Mouse (Mus musculus): ENCODE data around the gene Vmn2r90.
"Not testable (repeated sequence)": the region's sequence is repeated elsewhere in the genome, so short reads cannot be mapped to it uniquely, and the experiment has no call there.

Vmn2r90 gene

GRCm38 (mm10) chr17:17703447-17703846, at the start of gene Vmn2r90:
Gene Vmn2r90, plus strand, starts transcription at chr17:17703747.
- DNase-seq (ENCODE audit: low read depth, low spot score) = no peak

DNA sequence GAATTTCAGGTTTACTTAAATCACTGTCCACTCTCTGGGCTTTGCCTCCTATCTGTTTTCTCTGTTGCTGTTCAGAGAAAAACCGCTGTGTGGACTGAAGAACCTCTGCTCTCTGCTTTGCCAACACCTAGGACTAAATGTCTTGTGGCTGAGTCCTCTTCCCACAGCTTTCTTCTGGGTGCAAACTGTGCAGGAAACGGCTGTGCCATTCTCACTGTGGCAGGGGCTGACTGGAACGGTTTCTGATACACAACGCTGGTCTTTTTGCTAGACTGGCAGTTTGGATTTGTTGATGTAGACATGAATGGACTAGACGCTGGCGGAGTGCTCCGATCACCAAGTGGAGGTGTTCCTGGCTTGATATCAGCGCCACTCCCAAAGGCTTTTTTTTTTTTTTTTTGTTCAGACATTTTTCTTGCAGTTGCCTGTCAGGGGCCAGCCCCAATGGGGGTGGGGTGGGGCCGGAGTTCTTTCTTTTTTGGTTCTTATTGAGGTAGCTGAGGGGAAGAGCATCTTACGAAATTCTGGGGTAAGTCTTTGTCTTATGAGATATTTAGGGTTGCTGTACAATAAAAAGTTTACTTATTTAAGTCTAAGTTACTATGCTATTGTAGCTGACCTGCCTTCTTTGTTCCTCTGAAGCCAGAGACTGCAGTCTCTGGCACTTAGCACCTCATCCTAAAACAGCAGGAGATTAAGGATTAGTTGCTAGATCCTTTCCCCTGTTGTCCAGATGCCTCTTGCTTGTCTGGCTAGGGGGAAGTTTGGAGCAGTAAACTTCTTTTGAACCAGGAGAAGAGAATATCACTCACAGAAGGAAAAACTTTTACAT, 48.3 kb upstream of the Vmn2r90 start:
- no peak for DNase-seq (ENCODE audit: low read depth, low spot score)

GRCm38 (mm10) chr17:17655829-17656176, 47.7 kb upstream of the Vmn2r90 start:
- DNase-seq (ENCODE audit: low read depth, low spot score) = no peak

DNA sequence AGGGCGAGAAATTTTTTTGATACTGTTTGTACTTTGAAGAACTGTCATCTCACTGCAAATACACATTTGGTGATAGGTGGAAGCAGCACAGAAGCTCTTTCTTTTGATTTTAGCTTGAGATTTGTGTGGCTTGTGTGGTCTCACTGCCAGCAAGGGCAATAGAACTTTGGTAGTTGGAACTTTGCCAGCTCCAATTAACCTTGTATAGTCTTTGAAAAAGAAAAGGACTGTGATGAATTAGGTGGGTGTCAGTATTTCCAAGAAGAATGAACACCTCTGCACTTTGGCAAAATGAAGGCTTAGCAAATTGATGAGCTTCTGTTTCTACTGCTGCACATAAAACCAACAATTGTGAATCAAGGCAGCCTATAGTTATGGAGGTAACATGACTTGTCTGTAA, 24.8 kb upstream of the Vmn2r90 start:
- no peak for DNase-seq (ENCODE audit: low read depth, low spot score)

GRCm38 (mm10) chr17:17690659-17691058, 12.9 kb upstream of the Vmn2r90 start:
- no peak for DNase-seq (ENCODE audit: low read depth, low spot score)

GRCm38 (mm10) chr17:17732396-17732795, 28.8 kb downstream of the Vmn2r90 start:
- not testable (repeated sequence) for DNase-seq (ENCODE audit: low read depth, low spot score)

DNA sequence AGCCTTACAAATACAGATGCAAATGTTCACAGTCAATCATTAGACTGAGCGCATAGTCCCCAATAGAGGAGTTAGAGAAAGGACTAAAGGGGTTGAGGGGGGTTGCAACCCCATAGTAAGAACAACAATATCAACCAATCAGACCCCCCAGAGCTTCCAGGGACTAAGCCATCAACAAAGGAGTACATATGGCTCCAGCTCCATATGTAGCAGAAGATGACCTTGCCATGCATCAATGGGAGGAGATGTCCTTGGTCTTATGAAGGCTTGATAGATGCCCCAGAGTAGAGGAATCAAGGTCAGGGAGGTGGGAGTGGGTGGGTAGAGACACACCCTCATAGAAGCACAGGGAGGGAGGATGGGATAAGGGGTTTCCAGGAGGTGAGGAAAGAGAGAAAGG, 35.1 kb downstream of the Vmn2r90 start:
- DNase-seq (ENCODE audit: low read depth, low spot score) = no peak

GRCm38 (mm10) chr17:17739300-17739699, 35.8 kb downstream of the Vmn2r90 start:
- DNase-seq (ENCODE audit: low read depth, low spot score) = not testable (repeated sequence)

GRCm38 (mm10) chr17:17739936-17740335, 36.4 kb downstream of the Vmn2r90 start:
- DNase-seq (ENCODE audit: low read depth, low spot score) = not testable (repeated sequence)

DNA sequence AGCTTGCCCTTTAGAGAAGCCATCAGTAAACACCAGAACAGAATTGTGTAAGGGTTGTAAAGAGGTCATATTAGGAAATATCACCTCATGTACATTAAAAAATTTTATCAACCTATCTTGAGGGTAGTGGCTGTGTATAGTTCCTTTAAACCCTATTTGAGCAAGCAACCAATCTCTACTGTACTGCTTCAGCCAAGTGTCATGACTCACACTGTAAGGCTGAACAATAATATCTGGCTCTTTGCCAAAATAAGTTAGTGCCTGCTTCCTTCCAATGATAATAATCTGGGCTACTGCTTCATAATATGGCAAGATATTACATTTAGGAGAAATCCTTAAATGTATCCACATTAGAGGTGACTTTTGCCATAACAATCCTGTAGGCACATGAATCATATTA, 38.0 kb downstream of the Vmn2r90 start:
- not testable (repeated sequence) for DNase-seq (ENCODE audit: low read depth, low spot score)

DNA sequence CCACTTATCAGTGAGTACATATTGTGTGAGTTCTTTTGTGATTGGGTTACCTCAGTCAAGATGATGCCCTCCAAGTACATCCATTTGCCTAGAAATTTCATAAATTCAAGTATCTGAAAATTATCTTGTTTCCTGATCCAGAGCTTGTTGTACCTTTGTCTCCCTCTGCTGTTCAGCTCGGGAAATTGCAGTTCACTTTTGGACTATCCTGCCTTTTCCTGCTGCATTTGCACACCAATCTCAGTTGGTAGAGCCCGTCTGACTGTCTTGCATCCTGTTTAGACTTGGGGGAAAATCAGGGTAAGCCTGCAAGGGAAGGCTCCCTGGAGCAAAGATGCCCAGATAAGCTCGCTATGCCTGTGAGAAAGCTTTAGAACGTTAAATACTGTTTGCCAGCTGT, 45.8 kb downstream of the Vmn2r90 start:
- DNase-seq (ENCODE audit: low read depth, low spot score) = peak; percentile 11

- DNase-seq (ENCODE audit: low read depth, low spot score) = no peak
Observed at GRCm38 (mm10) chr17:17762614-17763293, 59.2 kb downstream of the Vmn2r90 start.

- no peak for DNase-seq (ENCODE audit: low read depth, low spot score)
Observed at GRCm38 (mm10) chr17:17764206-17764605, 60.7 kb downstream of the Vmn2r90 start.

- peak; percentile 50 for DNase-seq (ENCODE audit: low read depth, low spot score)
Observed at GRCm38 (mm10) chr17:17766481-17766880, 62.9 kb downstream of the Vmn2r90 start.
